ENCODE assay signal across 28 mouse cellular contexts in genomic region chr3:96484921-96485320, GRCm38 (mm10). TPM values are rescaled to one million over a fixed set of nuclear protein-coding genes. Genes with fewer than 3 reads are reported as not detected.
DNase-seq lines count a peak whose midpoint lies in the region; ATAC-seq lines count a peak whose summit lies in the region.
"Had no signal": no experiment of that assay in that cellular context is flagged by ENCODE, and none has a peak within 500 bp of the region (broad histone marks: within the 10 kb centered on the region; RNA-seq: fewer than 3 reads in every experiment).

No protein-coding gene starts in this region.

- no peaks in the 10 kb centered on the region for H3K36me3 ChIP-seq in hindbrain, embryonic 10.5 days
- no peaks in the 10 kb centered on the region for H3K36me3 ChIP-seq in hindbrain, embryonic 11.5 days (ENCODE audit: control insufficient read depth, insufficient read depth, low read length)
- no peaks in the 10 kb centered on the region for H3K36me3 ChIP-seq in midbrain, embryonic 11.5 days (ENCODE audit: control insufficient read depth, insufficient read depth, low read length)
- H3K36me3 ChIP-seq in midbrain, embryonic 15.5 days (replicated peaks): no peaks in the 10 kb centered on the region
- H3K36me3 ChIP-seq: limb, embryonic 15.5 days; midbrain, embryonic 12.5 days; stomach, embryonic 15.5 days had no signal

- no peaks in the 10 kb centered on the region for H3K9me3 ChIP-seq in hindbrain, embryonic 10.5 days
- H3K9me3 ChIP-seq in hindbrain, embryonic 11.5 days (ENCODE audit: control insufficient read depth, low read length): no peaks in the 10 kb centered on the region
- H3K9me3 ChIP-seq in midbrain, embryonic 11.5 days (ENCODE audit: control insufficient read depth, low read length): no peaks in the 10 kb centered on the region
- H3K9me3 ChIP-seq in midbrain, embryonic 15.5 days: no peaks in the 10 kb centered on the region
- H3K9me3 ChIP-seq: limb, embryonic 15.5 days; midbrain, embryonic 12.5 days; stomach, embryonic 15.5 days had no signal

- intact Hi-C loops in heart, postnatal 14 days (cut with DNase I): no loop called here

- peak; percentile 85 for DNase-seq in heart, adult 11 months
- DNase-seq in heart, postnatal 14 days: no peak
- no peak for DNase-seq in hindbrain, embryonic 10.5 days (ENCODE audit: low spot score)
- DNase-seq in hindbrain, embryonic 11.5 days (ENCODE audit: low spot score): no peak
- DNase-seq in midbrain, embryonic 11.5 days (ENCODE audit: low spot score, missing footprints): peak; percentile 67
- no peak for DNase-seq in adrenal gland, postnatal 10 days
- no peak for DNase-seq in embryo, embryonic 10.5 days (ENCODE audit: low spot score)
- DNase-seq: adrenal gland, postnatal 25 days; cerebellum, adult 9-11 months; embryo, embryonic 11 days; gastrocnemius, adult 2 months; kidney, adult 18-20 months; kidney, postnatal 25 days; layer of hippocampus, adult 9-11 months; lung, postnatal 4 days; right cerebral cortex, postnatal 14 days had no signal

- H3K4me3 ChIP-seq in hindbrain, embryonic 10.5 days: peak overlapping the region; percentile 22; the same call in 1 of the 2 replicates
- no peak overlapping the region for H3K4me3 ChIP-seq in hindbrain, embryonic 11.5 days (ENCODE audit: low read depth, low read length)
- H3K4me3 ChIP-seq in midbrain, embryonic 11.5 days (ENCODE audit: low read depth, low read length): no peak overlapping the region
- no peak overlapping the region for H3K4me3 ChIP-seq in midbrain, embryonic 15.5 days
- H3K4me3 ChIP-seq: erythroblast, embryonic 14.5 days; gastrocnemius, adult 2 months; limb, embryonic 15.5 days; midbrain, embryonic 12.5 days; stomach, embryonic 15.5 days had no signal

- no peak overlapping the region for H3K27ac ChIP-seq in hindbrain, embryonic 10.5 days
- no peak overlapping the region for H3K27ac ChIP-seq in hindbrain, embryonic 11.5 days (ENCODE audit: low read depth, low read length)
- H3K27ac ChIP-seq in midbrain, embryonic 11.5 days (ENCODE audit: low read depth, low read length): no peak overlapping the region
- no peak overlapping the region for H3K27ac ChIP-seq in midbrain, embryonic 15.5 days
- H3K27ac ChIP-seq: gastrocnemius, adult 2 months; limb, embryonic 15.5 days; midbrain, embryonic 12.5 days; stomach, embryonic 15.5 days had no signal

- no peak overlapping the region for H3K4me2 ChIP-seq in hindbrain, embryonic 11.5 days (replicated peaks; ENCODE audit: low read depth, low read length)
- no peak overlapping the region for H3K4me2 ChIP-seq in midbrain, embryonic 11.5 days
- H3K4me2 ChIP-seq in midbrain, embryonic 15.5 days: no peak overlapping the region
- H3K4me2 ChIP-seq: limb, embryonic 15.5 days; midbrain, embryonic 12.5 days had no signal

- no peak overlapping the region for H3K9ac ChIP-seq in hindbrain, embryonic 11.5 days (ENCODE audit: low read depth, low read length)
- H3K9ac ChIP-seq in midbrain, embryonic 11.5 days (ENCODE audit: low read length): no peak overlapping the region
- H3K9ac ChIP-seq in midbrain, embryonic 15.5 days: no peak overlapping the region
- H3K9ac ChIP-seq: limb, embryonic 15.5 days; stomach, embryonic 15.5 days had no signal

- 78% methylated on average over 4 of the region's 4 CpGs for WGBS in hindbrain, embryonic 10.5 days
- WGBS in hindbrain, embryonic 11.5 days: 76% methylated on average over 4 of the region's 4 CpGs
- 83% methylated on average over 4 of the region's 4 CpGs for WGBS in midbrain, embryonic 11.5 days
- WGBS in midbrain, embryonic 15.5 days: 72% methylated on average over 4 of the region's 4 CpGs

- ATAC-seq in hindbrain, embryonic 11.5 days (ENCODE audit: low FRiP score): no peak
- ATAC-seq in midbrain, embryonic 11.5 days (ENCODE audit: low FRiP score): no peak
- ATAC-seq in midbrain, embryonic 15.5 days (replicated peaks): no peak
- ATAC-seq: activated CD4-positive, CD25-positive, alpha-beta regulatory T cell, adult 4 months; forebrain, embryonic 16.5 days; hindbrain, embryonic 16.5 days; Patski had no signal

- peaks cover 20% of the 10 kb centered on the region for H3K4me1 ChIP-seq in hindbrain, embryonic 10.5 days (replicated peaks)
- no peaks in the 10 kb centered on the region for H3K4me1 ChIP-seq in hindbrain, embryonic 11.5 days (replicated peaks; ENCODE audit: control insufficient read depth, insufficient read depth, low read length)
- peaks cover 5% of the 10 kb centered on the region; the same call in 1 of the 2 replicates for H3K4me1 ChIP-seq in midbrain, embryonic 11.5 days (ENCODE audit: control insufficient read depth, insufficient read depth, low read length)
- H3K4me1 ChIP-seq in midbrain, embryonic 15.5 days: peaks cover 7% of the 10 kb centered on the region
- H3K4me1 ChIP-seq: limb, embryonic 15.5 days had no signal

- peaks cover 32% of the 10 kb centered on the region for H3K27me3 ChIP-seq in hindbrain, embryonic 10.5 days (ENCODE audit: insufficient read depth, poor library complexity, severe bottlenecking)
- 0 out of 2 replicates have a peak, but pooled peaks cover 2% of the 10 kb centered on the region for H3K27me3 ChIP-seq in hindbrain, embryonic 11.5 days (ENCODE audit: control insufficient read depth, insufficient read depth, low read length)
- H3K27me3 ChIP-seq in midbrain, embryonic 11.5 days (ENCODE audit: control insufficient read depth, insufficient read depth, low read length): 0 out of 2 replicates have a peak, but pooled peaks cover 2% of the 10 kb centered on the region
- peaks cover 20% of the 10 kb centered on the region; the same call in 1 of the 2 replicates for H3K27me3 ChIP-seq in midbrain, embryonic 15.5 days (replicated peaks)
- H3K27me3 ChIP-seq: Patski; stomach, embryonic 15.5 days had no signal

RNA-seq across cellular contexts. Expression of gene BC107364, which starts 32.8 kb away (rescaled TPM):
- total RNA-seq in heart, postnatal 14 days (2021): not detected
- 0.25 TPM in 1 of 2 replicates, not detected in the other for polyA plus RNA-seq in hindbrain, embryonic 10.5 days (2016; fragmentation: Nextera tagmentation; extraction: Ambion mirVana)
- polyA plus RNA-seq in hindbrain, embryonic 11.5 days (2014; fragmentation: Nextera tagmentation; extraction: Ambion mirVana): not detected in 2 replicates
- not detected in 2 replicates for polyA plus RNA-seq in midbrain, embryonic 11.5 days (2014; fragmentation: Nextera tagmentation; extraction: Ambion mirVana)
- not detected in 2 replicates for polyA plus RNA-seq in midbrain, embryonic 15.5 days (2015; fragmentation: Nextera tagmentation; extraction: Ambion mirVana)
- total RNA-seq in adrenal gland, postnatal 10 days (2021): not detected
- total RNA-seq: adrenal gland, postnatal 25 days; gastrocnemius, adult 2 months; granulocyte monocyte progenitor cell, adult 5-6 weeks had no signal
- polyA plus RNA-seq: erythroblast, embryonic 14.5 days; forebrain, embryonic 16.5 days; hindbrain, embryonic 16.5 days; midbrain, embryonic 12.5 days; neural tube, embryonic 14.5 days; Patski; spleen, adult 2 months had no signal

RNA-seq across cellular contexts. Expression of gene Hfe2, which starts 40.1 kb away (rescaled TPM):
- total RNA-seq in heart, postnatal 14 days (2021): 100 to 1,000 TPM; 219 to 221 TPM
- polyA plus RNA-seq in hindbrain, embryonic 10.5 days (2016; fragmentation: Nextera tagmentation; extraction: Ambion mirVana): 0.89 and 2.2 TPM in 2 replicates
- polyA plus RNA-seq in hindbrain, embryonic 11.5 days (2014; fragmentation: Nextera tagmentation; extraction: Ambion mirVana): 1.5 and 1.6 TPM in 2 replicates
- polyA plus RNA-seq in midbrain, embryonic 11.5 days (2014; fragmentation: Nextera tagmentation; extraction: Ambion mirVana): 1.3 and 1.7 TPM in 2 replicates
- polyA plus RNA-seq in midbrain, embryonic 15.5 days (2015; fragmentation: Nextera tagmentation; extraction: Ambion mirVana): 1.2 and 1.4 TPM in 2 replicates
- 10 to 100 TPM; 14.0 to 29.6 TPM for total RNA-seq in adrenal gland, postnatal 10 days (2021)
- total RNA-seq: adrenal gland, postnatal 25 days; granulocyte monocyte progenitor cell, adult 5-6 weeks had no signal
- polyA plus RNA-seq: activated CD4-positive, CD25-positive, alpha-beta regulatory T cell, adult 4 months; erythroblast, embryonic 14.5 days; Patski had no signal

Comparison
In these comparisons a context has a peak if more than half of its experiments do, and no peak if none do; other contexts are left out.
1. DNase-seq: peak in heart, adult 11 months (single experiment) and midbrain, embryonic 11.5 days (single experiment); none in heart, postnatal 14 days (0 of 2), hindbrain, embryonic 10.5 days (single experiment), hindbrain, embryonic 11.5 days (single experiment), adrenal gland, postnatal 10 days (single experiment) and embryo, embryonic 10.5 days (single experiment).